Mouse (Mus musculus) right cerebral cortex, postnatal 10 days (tissue): ENCODE results near the gene Agap2.
"Not testable (repeated sequence)": the region's sequence is repeated elsewhere in the genome, so short reads cannot be mapped to it uniquely, and the experiment has no call there.

Experiments
- DNase-seq, 2 experiments: peaks; one replicate each; pipeline ENCODE4 v3.0.0; 2021; ENCODE audit warnings: low spot score in 2 of 2

The Agap2 gene

GRCm38 (mm10) chr10:127059174-127059967 lies 15.7 kb upstream of the Agap2 start:
- peak in 1 of 2 experiments; percentile 55 for DNase-seq

GRCm38 (mm10) chr10:127059968-127060916 lies 14.8 kb upstream of the Agap2 start, which contains the start of gene March9:
March9 (minus strand) TSS chr10:127060184.
- DNase-seq = peak; percentile 90 to 91

- peak; percentile 45 to 64 for DNase-seq
These were observed 14.0 kb upstream of the Agap2 start for GRCm38 (mm10) chr10:127061085-127061484.

GRCm38 (mm10) chr10:127061513-127061912 lies 13.6 kb upstream of the Agap2 start:
- peak in 1 of 2 experiments; percentile 21 for DNase-seq

- DNase-seq = peak in 1 of 2 experiments; percentile 32
These were observed 13.0 kb upstream of the Agap2 start for GRCm38 (mm10) chr10:127062101-127062500.

GRCm38 (mm10) chr10:127062503-127062902 lies 12.6 kb upstream of the Agap2 start:
- DNase-seq = peak in 1 of 2 experiments; percentile 20

- DNase-seq = peak; percentile 99
These were observed 11.7 kb upstream of the Agap2 start, which contains the start of gene Cdk4 for GRCm38 (mm10) chr10:127063239-127063872. Cdk4 (plus strand) TSS chr10:127063534.

GRCm38 (mm10) chr10:127063913-127064870 lies 10.9 kb upstream of the Agap2 start:
- DNase-seq = no peak

GRCm38 (mm10) chr10:127065981-127066380 lies 9.1 kb upstream of the Agap2 start:
- peak in 1 of 2 experiments; percentile 56 for DNase-seq

- peak in 1 of 2 experiments; percentile 42 for DNase-seq
These were observed 8.5 kb upstream of the Agap2 start for GRCm38 (mm10) chr10:127066519-127067018.

GRCm38 (mm10) chr10:127068360-127069038 lies 6.6 kb upstream of the Agap2 start:
- no peak for DNase-seq

- peak; percentile 40 to 76 for DNase-seq
These were observed 5.5 kb upstream of the Agap2 start for GRCm38 (mm10) chr10:127069281-127070189.

GRCm38 (mm10) chr10:127070190-127071121 lies 4.6 kb upstream of the Agap2 start, which contains the start of gene Tspan31:
Tspan31 (minus strand) TSS chr10:127070264.
- peak; percentile 96 to 98 for DNase-seq

GRCm38 (mm10) chr10:127071203-127071602 lies 3.9 kb upstream of the Agap2 start:
- DNase-seq = no peak

GRCm38 (mm10) chr10:127072270-127072669 lies 2.8 kb upstream of the Agap2 start:
- DNase-seq = not testable (repeated sequence)

- DNase-seq = not testable (repeated sequence)
These were observed 2.1 kb upstream of the Agap2 start for GRCm38 (mm10) chr10:127072969-127073368.

GRCm38 (mm10) chr10:127073981-127074380 lies 1.1 kb upstream of the Agap2 start:
- no peak for DNase-seq
